Mouse (Mus musculus): ENCODE results near the gene Dcxr.

The Dcxr gene

DNA sequence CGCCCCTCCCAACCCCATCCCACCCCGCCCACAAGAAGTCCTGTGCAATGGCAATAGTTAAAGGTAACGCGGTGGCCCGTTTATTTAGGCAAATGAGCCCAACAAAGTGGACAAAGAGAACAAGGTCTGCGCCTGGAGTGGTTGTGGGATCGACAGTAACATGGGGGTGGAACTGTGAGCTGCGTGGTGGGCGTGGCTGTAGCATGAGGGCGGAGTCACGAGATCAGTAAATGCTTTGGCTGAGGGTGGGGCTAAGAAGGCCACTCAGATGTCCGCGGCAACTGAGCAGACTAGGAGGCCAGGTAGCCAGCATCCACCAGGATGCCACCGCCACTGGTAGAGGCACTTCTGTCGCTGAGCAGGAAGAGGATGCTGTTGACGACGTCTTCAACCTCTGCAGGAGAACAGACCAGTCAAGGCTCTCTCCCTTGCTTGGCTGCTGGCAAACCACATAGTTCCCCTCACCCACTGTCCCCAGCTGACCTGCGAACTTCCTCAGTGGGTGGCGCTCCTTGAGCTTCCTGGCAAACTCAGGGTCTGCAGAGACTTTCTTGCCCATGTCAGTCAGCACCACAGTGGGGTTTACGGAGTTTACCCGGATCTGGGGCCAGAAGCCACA lies 2.5 kb upstream of the Dcxr start:
- peak; percentile 35 to 59 for DNase-seq

DNA sequence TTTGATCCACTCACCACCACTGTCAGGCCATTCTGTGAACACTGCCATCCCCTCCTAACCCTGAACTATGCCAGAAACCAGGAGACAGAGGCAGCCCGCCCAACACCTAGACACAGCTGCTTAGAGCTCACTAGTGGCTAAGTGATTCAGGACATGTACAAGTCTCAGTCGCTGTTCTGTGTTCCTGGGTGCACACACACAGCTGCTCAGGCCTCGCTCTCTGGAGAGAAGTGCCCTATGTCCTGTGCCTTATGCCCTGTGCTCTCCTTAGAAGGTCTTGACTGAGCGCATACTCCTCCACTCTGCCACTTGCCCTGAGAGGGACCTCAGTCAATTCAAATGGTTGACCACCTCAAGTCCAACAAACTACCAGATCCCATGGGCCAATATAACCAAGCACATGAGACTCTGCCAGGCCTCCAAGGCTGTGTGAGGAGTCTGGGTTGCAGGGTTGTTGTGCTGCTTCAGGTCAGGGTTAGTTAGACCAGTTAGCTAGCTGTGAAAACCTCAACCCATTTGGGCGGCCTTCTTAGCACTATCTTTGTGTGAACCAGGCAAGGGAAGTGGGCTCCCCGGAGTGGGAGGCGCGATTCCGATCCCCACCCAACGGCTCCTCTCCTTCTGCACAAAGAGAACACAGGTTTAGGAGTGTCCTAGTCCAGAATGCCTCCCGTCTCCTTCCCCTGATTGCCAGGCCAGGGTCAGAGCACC lies 1.6 kb upstream of the Dcxr start:
- DNase-seq = no peak

GRCm38 (mm10) chr11:120727564-120727963 lies 483 bp upstream of the Dcxr start:
- DNase-seq = no peak

DNA sequence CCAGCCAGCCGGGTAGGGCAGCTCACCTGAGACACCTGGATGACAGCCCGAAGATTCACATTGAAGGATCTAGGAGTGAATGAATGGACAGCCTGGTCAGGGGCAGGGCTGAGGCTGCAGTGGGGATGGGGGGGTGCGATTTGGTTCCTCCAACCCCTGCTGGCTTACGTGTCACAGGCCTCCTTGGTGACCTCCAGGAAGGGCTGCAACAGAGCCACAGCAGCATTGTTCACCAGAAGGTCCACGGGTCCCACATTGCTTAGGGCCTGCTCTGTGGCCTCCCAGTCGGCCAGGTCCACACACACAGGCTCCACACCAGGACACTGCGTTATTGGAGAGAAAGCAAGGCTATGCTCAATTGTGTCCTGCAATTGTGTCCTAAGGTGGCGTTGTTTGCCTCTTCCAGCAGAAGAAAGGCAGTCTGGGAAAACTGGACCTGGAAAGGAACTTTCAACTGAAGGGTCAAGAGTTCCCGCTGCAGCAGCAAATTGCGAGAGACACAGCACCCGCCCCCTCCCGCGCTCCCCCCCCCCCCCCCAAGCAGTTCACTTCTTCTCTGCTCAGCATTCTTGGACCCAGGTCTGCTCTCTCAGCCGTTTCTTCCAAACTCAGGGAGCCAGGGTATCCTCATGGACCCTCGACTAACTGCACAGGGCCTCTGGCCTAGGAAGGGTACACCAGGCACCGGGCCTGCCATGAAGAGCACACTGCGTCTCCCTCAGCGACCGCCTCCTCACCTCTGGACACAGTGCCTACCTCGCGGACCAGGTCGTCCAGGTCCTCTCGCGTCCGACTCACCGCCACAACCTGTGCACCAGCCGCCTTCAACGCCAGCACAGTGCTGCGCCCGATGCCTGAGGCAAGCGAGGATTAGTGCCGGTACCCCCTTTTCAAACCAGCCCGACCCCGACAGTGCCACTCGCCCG lies 575 bp downstream of the Dcxr start:
- no peak for DNase-seq

GRCm38 (mm10) chr11:120723509-120723908 lies 3.6 kb downstream of the Dcxr start:
- no peak for DNase-seq

DNA sequence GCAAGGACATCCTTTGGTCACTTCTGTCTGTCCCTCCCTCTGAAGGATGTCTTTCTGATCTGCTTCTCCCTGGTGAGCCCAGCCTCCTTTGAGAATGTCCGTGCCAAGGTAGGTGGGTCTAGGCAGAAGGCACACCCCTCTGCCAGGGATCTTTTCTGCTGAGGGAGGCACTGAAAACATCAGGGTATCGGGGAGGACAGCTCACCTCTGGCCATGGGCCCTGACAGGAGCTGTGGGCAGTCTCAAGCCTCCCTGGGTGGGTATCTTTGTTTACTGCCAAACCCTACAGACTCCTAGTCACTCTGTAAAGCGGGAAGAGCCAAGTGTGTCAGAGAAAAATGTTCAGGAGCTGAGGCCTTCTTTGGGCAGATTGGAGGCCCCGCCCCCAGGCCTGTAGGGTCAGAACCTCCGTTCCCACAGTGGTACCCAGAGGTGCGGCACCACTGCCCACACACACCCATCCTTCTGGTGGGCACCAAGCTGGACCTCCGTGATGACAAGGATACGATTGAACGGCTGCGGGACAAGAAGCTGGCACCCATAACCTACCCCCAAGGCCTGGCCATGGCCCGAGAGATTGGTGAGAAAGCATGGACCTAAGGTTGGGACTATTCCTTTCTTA lies 4.2 kb downstream of the Dcxr start:
- DNase-seq = no peak

GRCm38 (mm10) chr11:120722067-120722630 lies 4.9 kb downstream of the Dcxr start:
- no peak for DNase-seq

GRCm38 (mm10) chr11:120721124-120722066 lies 5.7 kb downstream of the Dcxr start, which contains the start of gene Rac3:
Rac3 (plus strand) TSS chr11:120721470.
- peak in 1 of 2 experiments; percentile 59 for DNase-seq

- peak; percentile 82 to 93 for DNase-seq
These were observed 6.6 kb downstream of the Dcxr start for GRCm38 (mm10) chr11:120720450-120720849.

DNA sequence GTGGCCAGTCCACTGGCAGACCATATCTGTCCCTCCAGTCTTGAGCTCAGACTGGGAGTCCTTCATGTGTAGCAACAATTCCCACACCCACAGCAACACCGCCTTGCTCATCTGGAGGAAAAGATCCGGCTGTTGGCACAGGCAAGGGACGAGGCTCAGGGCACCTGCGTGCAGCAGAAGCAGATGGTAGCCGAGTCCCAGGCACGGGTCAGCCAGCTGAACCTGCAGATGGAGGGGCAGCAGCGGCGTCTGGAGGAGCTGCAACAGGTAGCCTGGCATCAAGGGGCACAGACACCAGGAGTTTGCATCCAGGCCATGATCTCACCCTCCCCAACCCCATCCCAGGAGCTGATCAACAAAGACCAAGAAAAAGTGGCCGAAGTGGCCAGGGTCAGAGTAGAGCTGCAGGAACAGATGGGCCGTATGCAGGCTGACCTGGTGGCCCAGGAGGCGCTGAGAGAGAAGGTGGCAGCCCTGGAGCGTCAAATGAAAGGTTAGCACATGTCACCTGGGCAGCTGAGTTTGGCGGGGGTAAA lies 7.2 kb downstream of the Dcxr start:
- no peak for DNase-seq

DNA sequence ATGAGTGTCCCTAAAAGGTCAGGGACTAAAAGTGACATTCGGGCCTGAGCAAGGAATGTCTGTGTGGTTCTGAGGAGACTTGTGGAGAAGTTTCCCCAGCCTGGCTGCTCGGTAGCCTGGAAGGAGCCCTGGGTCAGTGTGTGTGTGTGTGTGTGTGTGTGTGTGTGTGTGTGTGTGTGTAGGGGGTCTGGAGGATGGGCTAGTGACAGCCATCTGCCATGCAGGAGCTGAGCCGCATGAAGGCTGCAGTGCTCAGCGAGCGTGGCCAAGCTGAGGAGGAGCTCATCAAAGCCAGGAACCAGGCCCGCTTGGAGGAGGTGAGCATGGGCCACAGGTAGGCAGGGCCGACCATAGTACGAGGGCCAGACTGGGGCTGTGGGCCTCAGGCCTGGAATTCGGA lies 7.8 kb downstream of the Dcxr start:
- DNase-seq = no peak

DNA sequence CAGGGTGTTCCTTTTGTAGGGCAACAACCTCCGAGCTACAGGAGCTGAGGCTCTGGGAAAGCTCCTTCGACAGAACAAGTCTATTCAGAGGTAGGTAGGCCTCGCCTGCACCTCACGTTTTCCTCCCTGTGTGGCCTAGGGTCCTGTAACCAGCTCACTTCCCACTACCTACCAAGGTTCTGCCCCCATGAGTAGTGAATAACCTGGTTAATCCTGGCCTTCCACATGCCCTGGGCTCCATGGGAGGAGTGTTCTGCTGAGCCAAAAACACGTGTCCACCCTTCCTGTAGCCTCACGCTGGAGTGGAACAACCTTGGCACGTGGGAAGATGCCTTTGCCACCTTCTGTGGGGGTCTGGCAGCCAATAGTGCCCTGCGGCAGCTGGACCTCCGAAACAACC lies 11.9 kb downstream of the Dcxr start:
- DNase-seq = no peak

- no peak for DNase-seq
These were observed 12.5 kb downstream of the Dcxr start for GRCm38 (mm10) chr11:120714546-120714945.

GRCm38 (mm10) chr11:120713580-120714518 lies 13.2 kb downstream of the Dcxr start, which contains the start of the genes Cenpx and Lrrc45:
Cenpx (minus strand) TSS chr11:120713738.
Lrrc45 (plus strand) TSS chr11:120713925.
- DNase-seq = peak; percentile 87 to 91

GRCm38 (mm10) chr11:120712771-120713568 lies 14.1 kb downstream of the Dcxr start:
- DNase-seq = peak; percentile 32 to 61

DNA sequence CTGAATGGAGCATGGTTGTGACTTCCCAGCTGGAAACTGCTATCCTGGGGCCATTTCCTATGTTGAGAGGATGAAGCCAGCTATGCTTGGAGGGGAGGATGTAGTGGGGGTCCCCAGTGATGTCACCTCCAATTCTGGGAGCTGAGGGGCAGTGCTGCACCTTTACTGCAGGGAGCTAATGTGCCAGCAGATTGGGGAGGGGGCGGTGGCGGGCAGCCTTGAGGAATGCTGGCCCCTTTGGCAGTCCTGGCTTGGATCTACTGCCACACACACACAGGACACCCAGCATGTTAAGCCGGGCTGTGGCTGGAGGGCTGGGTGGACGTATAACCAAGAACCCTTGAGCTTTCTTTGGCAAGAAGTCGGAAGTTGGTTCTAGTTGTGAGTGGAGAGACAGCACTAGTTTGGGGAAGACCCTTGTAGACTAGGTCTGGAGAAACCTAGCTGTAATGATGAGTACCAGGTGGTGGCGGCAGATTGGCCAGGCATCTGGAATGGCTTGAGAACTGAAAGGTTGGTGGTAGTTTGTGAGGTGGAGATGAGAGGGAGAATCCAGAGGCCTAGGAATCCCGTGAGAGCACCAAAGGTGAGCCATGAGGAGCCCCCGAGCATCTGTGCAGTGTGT lies 15.0 kb downstream of the Dcxr start:
- no peak for DNase-seq

DNA sequence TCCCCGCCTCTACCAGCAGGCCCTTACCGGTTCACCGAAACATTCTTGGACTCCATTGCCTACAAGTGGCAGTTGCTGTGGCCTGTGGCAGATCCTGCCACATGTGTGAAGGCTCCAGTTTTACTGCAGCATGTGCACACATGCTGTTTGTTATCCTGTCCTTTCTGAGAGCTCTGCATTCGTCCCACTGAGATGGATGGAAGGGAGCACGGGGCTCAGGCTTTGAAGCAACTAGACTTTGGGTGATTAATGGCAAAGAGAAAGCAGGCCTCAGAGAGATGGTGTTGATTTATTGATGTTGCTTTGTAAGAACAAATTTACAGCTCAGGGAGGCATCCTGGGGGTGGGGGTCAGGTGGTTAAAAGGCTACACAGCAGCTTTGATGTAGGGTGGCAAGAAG lies 16.4 kb downstream of the Dcxr start:
- DNase-seq = no peak

DNA sequence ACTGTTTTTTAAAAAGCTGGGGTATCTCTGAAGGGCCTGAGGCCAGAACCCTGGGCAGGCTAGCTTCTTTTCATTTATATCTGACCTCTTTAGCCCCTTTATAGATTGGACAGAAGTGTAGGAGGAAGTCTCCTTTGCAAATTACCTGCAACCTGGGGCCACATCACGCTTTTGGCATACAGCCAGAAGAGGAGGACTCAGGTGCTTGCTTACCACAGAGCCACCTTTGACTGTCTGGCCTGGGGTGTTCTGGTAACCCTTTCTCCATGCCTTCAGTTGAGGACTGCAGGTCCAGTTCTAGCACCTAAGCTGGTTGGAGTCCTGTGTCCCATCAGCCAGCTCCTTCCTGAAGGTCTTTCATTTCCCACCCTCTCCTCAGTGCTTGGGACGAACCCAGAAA lies 17.5 kb downstream of the Dcxr start:
- DNase-seq = no peak
